Mouse (Mus musculus): ENCODE measurements at regions not wholly inside any gene's neighbourhood (a gene's known extent, or its start where the extent isn't known, plus 50 kb on each side); places are given as distances from the start of the nearest gene placed in this dataset.

DNA sequence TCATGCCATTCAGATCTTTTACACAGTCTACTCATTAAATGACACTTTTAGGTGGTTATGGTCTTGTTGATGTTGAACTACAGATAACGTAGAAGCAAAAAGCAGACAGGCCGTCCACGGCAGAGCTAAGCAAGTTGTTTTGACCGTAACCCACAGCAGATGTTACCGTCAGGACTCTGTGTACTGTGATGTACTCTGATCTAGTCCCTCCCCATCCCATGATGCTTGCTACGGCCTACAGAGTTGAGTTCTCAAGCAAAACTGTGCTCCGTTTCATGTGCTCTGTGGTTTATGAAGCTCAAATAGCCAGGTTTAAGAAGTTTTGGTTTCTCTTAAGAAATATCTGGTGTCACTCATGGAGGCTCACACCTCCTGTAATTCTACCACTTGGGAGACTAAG, 169.4 kb upstream of the Tnfaip3 start:
- H3K4me2 ChIP-seq (replicated peaks; ENCODE audit: low read depth, low read length), result no peak overlapping the region
- WGBS, result 91% methylated on average over 7 of the region's 7 CpGs
- H3K9me3 ChIP-seq (ENCODE audit: control insufficient read depth, low read depth, low read length), result no peaks in the 10 kb centered on the region
- no peak overlapping the region for H3K9ac ChIP-seq (replicated peaks; ENCODE audit: low read depth, low read length)
- H3K27ac ChIP-seq (ENCODE audit: low read length), result no peak overlapping the region
- H3K36me3 ChIP-seq (ENCODE audit: control insufficient read depth, insufficient read depth, low read length), result no peaks in the 10 kb centered on the region
- no peak for ATAC-seq (ENCODE audit: insufficient number of reproducible peaks, insufficient read depth, low FRiP score, low read depth)
- no peak overlapping the region for H3K4me3 ChIP-seq (ENCODE audit: low read depth, low read length)
- peaks cover 2% of the 10 kb centered on the region; the same call in 1 of the 2 replicates for H3K4me1 ChIP-seq (ENCODE audit: control insufficient read depth, insufficient read depth, low read length)
- no peaks in the 10 kb centered on the region for H3K27me3 ChIP-seq (ENCODE audit: control insufficient read depth, insufficient read depth, low read length)

- no peaks in the 10 kb centered on the region for H3K27me3 ChIP-seq (ENCODE audit: control insufficient read depth, insufficient read depth, low read length)
- ATAC-seq (ENCODE audit: insufficient number of reproducible peaks, insufficient read depth, low FRiP score, low read depth), result no peak
- WGBS, result 86% methylated on average over 5 of the region's 5 CpGs
- H3K4me1 ChIP-seq (ENCODE audit: control insufficient read depth, insufficient read depth, low read length), result no peaks in the 10 kb centered on the region
- H3K9me3 ChIP-seq (ENCODE audit: control insufficient read depth, low read depth, low read length), result peaks cover 4% of the 10 kb centered on the region; the same call in 1 of the 2 replicates
- H3K4me2 ChIP-seq (replicated peaks; ENCODE audit: low read depth, low read length), result no peak overlapping the region
- no peaks in the 10 kb centered on the region for H3K36me3 ChIP-seq (ENCODE audit: control insufficient read depth, insufficient read depth, low read length)
- H3K4me3 ChIP-seq (ENCODE audit: low read depth, low read length), result no peak overlapping the region
- no peak overlapping the region for H3K9ac ChIP-seq (replicated peaks; ENCODE audit: low read depth, low read length)
- no peak overlapping the region for H3K27ac ChIP-seq (ENCODE audit: low read length)
These were observed 162.4 kb upstream of the Tnfaip3 start for GRCm38 (mm10) chr10:19177895-19178294.

DNA sequence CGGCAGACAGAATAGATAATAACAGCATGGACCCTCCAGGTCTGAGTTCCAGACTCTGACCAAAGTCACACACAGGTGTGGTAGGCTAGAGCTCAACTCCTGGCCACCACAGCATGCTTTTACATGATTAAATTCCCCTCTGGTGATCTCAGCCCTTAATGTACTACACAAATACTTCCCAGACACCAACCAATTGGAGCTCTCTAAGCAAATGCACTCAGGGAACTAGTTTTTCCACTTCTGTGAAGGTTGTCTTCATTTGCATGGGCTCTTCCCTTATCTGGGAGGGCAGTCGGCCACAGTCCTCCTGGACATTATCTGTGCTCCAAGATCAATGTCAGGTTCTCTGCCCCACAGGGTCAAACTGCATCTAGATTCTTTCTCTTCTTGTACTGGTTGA, 162.0 kb upstream of the Tnfaip3 start:
- WGBS, result 64% methylated on average over 2 of the region's 2 CpGs
- H3K4me2 ChIP-seq (replicated peaks; ENCODE audit: low read depth, low read length), result no peak overlapping the region
- no peak for ATAC-seq (ENCODE audit: insufficient number of reproducible peaks, insufficient read depth, low FRiP score, low read depth)

DNA sequence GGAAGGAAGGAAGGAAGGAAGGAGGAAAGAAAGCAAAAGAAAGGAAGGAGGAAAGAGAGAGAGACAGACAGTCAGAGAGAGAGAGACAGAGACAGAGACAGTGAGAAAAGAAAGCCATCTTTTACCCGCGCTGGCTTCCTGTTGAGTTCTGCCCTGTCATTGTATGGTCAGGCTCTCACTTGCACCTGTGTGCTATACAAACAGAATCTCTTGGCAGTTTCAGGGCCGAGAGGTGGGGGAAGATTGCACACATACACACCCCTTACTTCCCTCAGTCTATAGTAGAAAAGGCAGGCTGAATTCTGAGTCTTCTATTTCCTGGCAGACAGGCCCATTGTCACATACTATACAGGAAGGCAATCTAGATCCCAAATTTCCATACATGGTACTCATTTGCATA, 160.8 kb upstream of the Tnfaip3 start:
- 65% methylated on average over 3 of the region's 3 CpGs for WGBS

More for the DNA sequence above, 162.0 kb upstream of the Tnfaip3 start:
- Histone ChIP-seq H3K9ac (replicated peaks; ENCODE audit: low read depth, low read length) (no peak overlapping the region), H3K27me3 (ENCODE audit: control insufficient read depth, insufficient read depth, low read length) (no peaks in the 10 kb centered on the region), H3K9me3 (ENCODE audit: control insufficient read depth, low read depth, low read length) (peaks cover 4% of the 10 kb centered on the region; the same call in 1 of the 2 replicates), H3K4me1 (ENCODE audit: control insufficient read depth, insufficient read depth, low read length) (no peaks in the 10 kb centered on the region), H3K36me3 (ENCODE audit: control insufficient read depth, insufficient read depth, low read length) (no peaks in the 10 kb centered on the region), H3K4me3 (ENCODE audit: low read depth, low read length) (no peak overlapping the region), H3K27ac (ENCODE audit: low read length) (no peak overlapping the region)

GRCm38 (mm10) chr10:19171834-19172233, 156.4 kb upstream of the Tnfaip3 start:
- Histone ChIP-seq H3K4me1 (ENCODE audit: control insufficient read depth, insufficient read depth, low read length) (0 out of 2 replicates have a peak, but pooled peaks cover 4% of the 10 kb centered on the region), H3K27ac (ENCODE audit: low read length) (no peak overlapping the region), H3K9ac (replicated peaks; ENCODE audit: low read depth, low read length) (no peak overlapping the region), H3K4me2 (replicated peaks; ENCODE audit: low read depth, low read length) (no peak overlapping the region), H3K36me3 (ENCODE audit: control insufficient read depth, insufficient read depth, low read length) (no peaks in the 10 kb centered on the region), H3K27me3 (ENCODE audit: control insufficient read depth, insufficient read depth, low read length) (no peaks in the 10 kb centered on the region), H3K9me3 (ENCODE audit: control insufficient read depth, low read depth, low read length) (peaks cover 4% of the 10 kb centered on the region; the same call in 1 of the 2 replicates), H3K4me3 (ENCODE audit: low read depth, low read length) (no peak overlapping the region)
- ATAC-seq (ENCODE audit: insufficient number of reproducible peaks, insufficient read depth, low FRiP score, low read depth), result no peak
- WGBS, result 62% methylated on average over 3 of the region's 3 CpGs

More for the DNA sequence above, 160.8 kb upstream of the Tnfaip3 start:
- no peak for ATAC-seq (ENCODE audit: insufficient number of reproducible peaks, insufficient read depth, low FRiP score, low read depth)
- Histone ChIP-seq H3K4me1 (ENCODE audit: control insufficient read depth, insufficient read depth, low read length) (no peaks in the 10 kb centered on the region), H3K9me3 (ENCODE audit: control insufficient read depth, low read depth, low read length) (peaks cover 4% of the 10 kb centered on the region; the same call in 1 of the 2 replicates), H3K27ac (ENCODE audit: low read length) (no peak overlapping the region), H3K27me3 (ENCODE audit: control insufficient read depth, insufficient read depth, low read length) (no peaks in the 10 kb centered on the region), H3K4me3 (ENCODE audit: low read depth, low read length) (no peak overlapping the region), H3K4me2 (replicated peaks; ENCODE audit: low read depth, low read length) (no peak overlapping the region), H3K36me3 (ENCODE audit: control insufficient read depth, insufficient read depth, low read length) (no peaks in the 10 kb centered on the region), H3K9ac (replicated peaks; ENCODE audit: low read depth, low read length) (no peak overlapping the region)

DNA sequence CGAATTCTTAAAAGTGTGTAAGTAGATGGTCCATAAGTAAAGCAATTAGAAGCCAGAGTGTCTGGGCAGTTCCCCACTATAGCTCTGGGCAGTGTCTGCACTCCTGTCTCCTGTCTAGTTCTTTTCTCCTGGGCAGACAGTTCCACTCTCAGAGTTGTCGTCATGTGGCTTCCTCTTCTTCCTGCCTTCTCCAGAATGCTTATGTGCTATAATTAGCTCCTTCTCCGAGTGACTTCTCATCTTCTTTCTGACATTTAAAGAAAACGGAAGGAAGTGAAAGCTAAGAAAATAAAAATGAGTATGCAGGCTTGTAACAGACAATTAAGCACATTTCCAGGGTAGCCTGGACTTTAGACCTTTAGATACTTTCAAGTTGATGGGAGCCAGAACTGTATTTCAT, 155.1 kb upstream of the Tnfaip3 start:
- Histone ChIP-seq H3K36me3 (ENCODE audit: control insufficient read depth, insufficient read depth, low read length) (no peaks in the 10 kb centered on the region), H3K4me3 (ENCODE audit: low read depth, low read length) (no peak overlapping the region), H3K9ac (replicated peaks; ENCODE audit: low read depth, low read length) (no peak overlapping the region), H3K27ac (ENCODE audit: low read length) (no peak overlapping the region), H3K9me3 (ENCODE audit: control insufficient read depth, low read depth, low read length) (peaks cover 4% of the 10 kb centered on the region; the same call in 1 of the 2 replicates), H3K4me2 (replicated peaks; ENCODE audit: low read depth, low read length) (no peak overlapping the region), H3K27me3 (ENCODE audit: control insufficient read depth, insufficient read depth, low read length) (no peaks in the 10 kb centered on the region), H3K4me1 (ENCODE audit: control insufficient read depth, insufficient read depth, low read length) (0 out of 2 replicates have a peak, but pooled peaks cover 4% of the 10 kb centered on the region)
- no peak for ATAC-seq (ENCODE audit: insufficient number of reproducible peaks, insufficient read depth, low FRiP score, low read depth)
- WGBS, result 35% methylated on average over 4 of the region's 4 CpGs

- no peak overlapping the region for H3K4me3 ChIP-seq (ENCODE audit: low read depth, low read length)
- H3K9ac ChIP-seq (replicated peaks; ENCODE audit: low read depth, low read length), result no peak overlapping the region
- no peaks in the 10 kb centered on the region for H3K27me3 ChIP-seq (ENCODE audit: control insufficient read depth, insufficient read depth, low read length)
- no peak overlapping the region for H3K27ac ChIP-seq (ENCODE audit: low read length)
- ATAC-seq (ENCODE audit: insufficient number of reproducible peaks, insufficient read depth, low FRiP score, low read depth), result no peak
- WGBS, result 78% methylated on average over 2 of the region's 2 CpGs
- no peaks in the 10 kb centered on the region for H3K36me3 ChIP-seq (ENCODE audit: control insufficient read depth, insufficient read depth, low read length)
- H3K4me2 ChIP-seq (replicated peaks; ENCODE audit: low read depth, low read length), result no peak overlapping the region
- 0 out of 2 replicates have a peak, but pooled peaks cover 4% of the 10 kb centered on the region for H3K4me1 ChIP-seq (ENCODE audit: control insufficient read depth, insufficient read depth, low read length)
- no peaks in the 10 kb centered on the region for H3K9me3 ChIP-seq (ENCODE audit: control insufficient read depth, low read depth, low read length)
These were observed 153.8 kb upstream of the Tnfaip3 start for GRCm38 (mm10) chr10:19169272-19169671.

GRCm38 (mm10) chr10:19168362-19168761, 152.9 kb upstream of the Tnfaip3 start:
- H3K9ac ChIP-seq (replicated peaks; ENCODE audit: low read depth, low read length), result no peak overlapping the region
- no peak overlapping the region for H3K4me2 ChIP-seq (replicated peaks; ENCODE audit: low read depth, low read length)
- 87% methylated on average over 5 of the region's 5 CpGs for WGBS
- no peak overlapping the region for H3K27ac ChIP-seq (ENCODE audit: low read length)
- no peaks in the 10 kb centered on the region for H3K9me3 ChIP-seq (ENCODE audit: control insufficient read depth, low read depth, low read length)
- H3K4me3 ChIP-seq (ENCODE audit: low read depth, low read length), result no peak overlapping the region
- no peaks in the 10 kb centered on the region for H3K27me3 ChIP-seq (ENCODE audit: control insufficient read depth, insufficient read depth, low read length)
- H3K36me3 ChIP-seq (ENCODE audit: control insufficient read depth, insufficient read depth, low read length), result no peaks in the 10 kb centered on the region
- ATAC-seq (ENCODE audit: insufficient number of reproducible peaks, insufficient read depth, low FRiP score, low read depth), result no peak
- H3K4me1 ChIP-seq (ENCODE audit: control insufficient read depth, insufficient read depth, low read length), result 0 out of 2 replicates have a peak, but pooled peaks cover 4% of the 10 kb centered on the region

- H3K27ac ChIP-seq (ENCODE audit: low read length), result peak overlapping the region; percentile 36; the same call in 1 of the 2 replicates
- H3K27me3 ChIP-seq (ENCODE audit: control insufficient read depth, insufficient read depth, low read length), result no peaks in the 10 kb centered on the region
- peak; percentile 85 for ATAC-seq (ENCODE audit: insufficient number of reproducible peaks, insufficient read depth, low FRiP score, low read depth)
- no peaks in the 10 kb centered on the region for H3K36me3 ChIP-seq (ENCODE audit: control insufficient read depth, insufficient read depth, low read length)
- no peak overlapping the region for H3K4me3 ChIP-seq (ENCODE audit: low read depth, low read length)
- 0 out of 2 replicates have a peak, but pooled peaks cover 4% of the 10 kb centered on the region for H3K4me1 ChIP-seq (ENCODE audit: control insufficient read depth, insufficient read depth, low read length)
- no peak overlapping the region for H3K4me2 ChIP-seq (replicated peaks; ENCODE audit: low read depth, low read length)
- 32% methylated on average over 8 of the region's 8 CpGs for WGBS
- no peaks in the 10 kb centered on the region for H3K9me3 ChIP-seq (ENCODE audit: control insufficient read depth, low read depth, low read length)
- no peak overlapping the region for H3K9ac ChIP-seq (replicated peaks; ENCODE audit: low read depth, low read length)
These were observed 152.3 kb upstream of the Tnfaip3 start for GRCm38 (mm10) chr10:19167641-19168271.

Data from stomach, embryonic 14.5 days (tissue).